Mouse (Mus musculus) liver, embryonic 11.5 days (tissue): Measurements from ENCODE around the gene Dusp27. TPM values are rescaled to one million over a fixed set of nuclear protein-coding genes. Genes with fewer than 3 reads are reported as not detected.

Source experiments
- ATAC-seq: fragments of 200-750 bp; cut with Nextera tagmentation; replicated peaks from 2 replicates; pipeline ENCODE4 v1.8.0; 2017; ENCODE audit warnings: moderate number of reproducible peaks, mild to moderate bottlenecking, moderate TSS enrichment, moderate library complexity; ENCODE audit not compliant: low FRiP score
- DNase-seq: peaks from one replicate; pipeline ENCODE4 v3.0.0-alpha.2; 2017; ENCODE audit warnings: low spot score
- H3K27ac ChIP-seq: fragments of 300-500 bp; sonication (generic); 2 replicates; pipeline ENCODE4 v1.5.1; 2014; ENCODE audit warnings: mild to moderate bottlenecking, low read depth, low read length, control low read depth
- H3K27me3 ChIP-seq: fragments of 300-500 bp; sonication (generic); replicated peaks from 2 replicates; pipeline ENCODE4 v1.6.1; 2014; ENCODE audit warnings: low read length, mixed read lengths; ENCODE audit not compliant: control insufficient read depth, insufficient read depth
- H3K36me3 ChIP-seq: fragments of 300-500 bp; sonication (generic); 2 replicates; pipeline ENCODE4 v1.6.1; 2014; ENCODE audit warnings: mild to moderate bottlenecking, low read length, moderate library complexity, mixed read lengths; ENCODE audit not compliant: control insufficient read depth, insufficient read depth
- H3K4me1 ChIP-seq: fragments of 300-500 bp; sonication (generic); replicated peaks from 2 replicates; pipeline ENCODE4 v1.6.1; 2014; ENCODE audit warnings: low read length, mixed read lengths; ENCODE audit not compliant: control insufficient read depth, insufficient read depth
- H3K4me2 ChIP-seq: fragments of 300-500 bp; sonication (generic); 2 replicates; pipeline ENCODE4 v1.6.1; 2014; ENCODE audit warnings: mild to moderate bottlenecking, control low read depth, moderate library complexity
- H3K4me3 ChIP-seq: fragments of 300-500 bp; sonication (generic); 2 replicates; pipeline ENCODE4 v1.5.1; 2014; ENCODE audit warnings: low read depth, low read length, control low read depth
- H3K9ac ChIP-seq: fragments of 300-500 bp; sonication (generic); 2 replicates; pipeline ENCODE4 v1.6.1; 2014; ENCODE audit warnings: low read depth, low read length, control low read depth
- H3K9me3 ChIP-seq: fragments of 300-500 bp; sonication (generic); 2 replicates; pipeline ENCODE4 v1.6.1; 2016; ENCODE audit warnings: low read length, inconsistent platforms, mixed read lengths; ENCODE audit not compliant: control insufficient read depth
- WGBS: fragments of 180-500 bp; shearing (Covaris S2); extraction: QIAGEN DNeasy Blood & Tissue Kit; methylation state at CpG from one replicate; pipeline ENCODE4 v1.1.7; 2014; 5-methylcytosine and 5-hydroxymethylcytosine counted together
- polyA plus RNA-seq: library from polyadenylated mRNA; unstranded; fragments of >200 nt; fragmentation: Nextera tagmentation; extraction: Ambion mirVana; gene quantifications from 2 replicates; pipeline ENCODE4 v1.2.1, GENCODE M21; 2014

Dusp27 gene
- polyA plus RNA-seq, 1 experiment from 2014 or later = 1.0 TPM

DNA sequence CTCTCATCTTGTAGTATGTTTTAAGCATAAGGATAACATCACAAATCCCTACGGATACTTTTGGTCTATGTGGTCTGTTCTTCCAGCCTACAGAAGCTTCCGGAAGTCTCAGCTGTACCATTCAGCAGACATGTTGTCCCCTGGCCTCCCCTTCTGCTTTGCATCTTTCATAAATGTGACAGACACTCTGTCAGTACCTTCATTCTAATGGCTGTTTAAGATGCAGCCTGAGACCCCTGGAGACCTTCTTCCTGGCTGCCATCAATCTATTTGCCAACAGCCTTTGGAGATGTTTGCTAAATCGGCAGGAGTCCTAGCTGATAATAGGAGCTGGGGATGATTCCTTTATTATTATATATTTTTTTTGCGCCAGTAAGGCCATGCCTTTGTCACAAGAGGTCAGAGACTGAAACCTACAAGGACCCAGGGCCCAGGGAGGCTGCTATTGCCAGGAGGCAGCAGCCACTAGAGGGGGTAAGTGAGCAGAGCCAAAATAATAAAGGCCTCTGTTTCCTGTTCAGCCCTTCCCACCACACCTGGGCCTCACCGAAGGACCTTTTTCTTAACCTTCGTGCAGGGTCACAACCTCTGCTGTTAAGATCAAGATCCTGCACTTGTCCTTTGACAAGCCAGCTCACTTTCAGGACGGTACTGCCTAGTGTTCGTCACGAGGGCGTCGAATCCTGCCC, 24.7 kb downstream of the Dusp27 start:
- Histone ChIP-seq H3K9me3 (no peaks in the 10 kb centered on the region), H3K9ac (no peak overlapping the region), H3K4me1 (peaks cover 7% of the 10 kb centered on the region), H3K4me2 (no peak overlapping the region), H3K27ac (no peak overlapping the region), H3K27me3 (no peaks in the 10 kb centered on the region; the same call in 1 of the 2 replicates), H3K4me3 (no peak overlapping the region), H3K36me3 (no peaks in the 10 kb centered on the region)
- no peak for DNase-seq
- WGBS = 75% methylated on average over 11 of the region's 11 CpGs
- no peak for ATAC-seq

DNA sequence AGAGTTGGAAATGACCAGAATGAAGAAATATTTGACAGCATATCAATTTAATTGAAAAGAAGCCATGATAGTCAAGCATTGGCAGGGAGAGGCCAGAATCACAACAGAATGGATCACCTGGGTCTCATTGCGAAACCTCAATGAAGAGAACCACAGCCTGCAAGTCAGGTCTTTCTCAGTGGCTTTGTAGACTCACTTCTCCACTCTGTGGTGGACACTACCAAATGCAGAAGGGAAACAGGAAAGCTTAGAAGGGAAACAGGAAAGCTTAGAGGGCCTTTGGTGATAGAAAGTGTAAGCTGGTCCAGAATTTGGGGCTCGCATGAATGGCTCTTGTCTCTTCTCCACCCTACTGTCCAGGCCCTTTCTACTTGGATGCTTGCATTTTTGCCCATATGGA, 29.6 kb downstream of the Dusp27 start:
- whole genome bisulfite sequencing = 98% methylated on average over 2 of the region's 2 CpGs
- Histone ChIP-seq H3K9me3 (peaks cover 3% of the 10 kb centered on the region; the same call in 1 of the 2 replicates), H3K27me3 (no peaks in the 10 kb centered on the region; the same call in 1 of the 2 replicates), H3K4me1 (no peaks in the 10 kb centered on the region), H3K4me3 (no peak overlapping the region), H3K4me2 (no peak overlapping the region), H3K36me3 (no peaks in the 10 kb centered on the region), H3K27ac (no peak overlapping the region), H3K9ac (no peak overlapping the region)
- ATAC-seq (no peak), DNase-seq (no peak)

DNA sequence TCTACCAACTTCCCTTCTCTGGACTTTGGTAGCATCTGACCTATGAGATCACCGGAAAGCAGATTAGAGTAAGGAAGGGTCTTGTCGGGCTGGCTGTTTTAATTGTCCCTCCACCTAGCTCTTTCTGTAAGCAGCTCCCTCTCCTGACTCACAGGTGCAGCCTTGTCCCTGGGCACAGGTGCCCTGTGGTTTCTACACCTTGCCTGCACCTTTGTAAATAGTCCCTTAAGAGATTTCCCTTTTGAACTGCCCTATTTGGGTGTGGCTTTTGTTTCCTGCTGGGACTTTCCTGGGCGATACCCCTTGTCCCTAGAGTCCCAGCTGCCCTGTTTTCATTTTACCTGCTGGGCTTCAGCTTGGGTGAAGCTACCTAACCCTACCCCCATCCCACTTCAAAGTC, 33.3 kb downstream of the Dusp27 start:
- Histone ChIP-seq H3K4me2 (no peak overlapping the region), H3K9ac (no peak overlapping the region), H3K4me3 (no peak overlapping the region), H3K9me3 (peaks cover 3% of the 10 kb centered on the region; the same call in 1 of the 2 replicates), H3K27ac (no peak overlapping the region), H3K4me1 (no peaks in the 10 kb centered on the region), H3K27me3 (no peaks in the 10 kb centered on the region), H3K36me3 (no peaks in the 10 kb centered on the region)
- DNase-seq (no peak), ATAC-seq (no peak)
- WGBS = 81% methylated on average over 3 of the region's 3 CpGs

DNA sequence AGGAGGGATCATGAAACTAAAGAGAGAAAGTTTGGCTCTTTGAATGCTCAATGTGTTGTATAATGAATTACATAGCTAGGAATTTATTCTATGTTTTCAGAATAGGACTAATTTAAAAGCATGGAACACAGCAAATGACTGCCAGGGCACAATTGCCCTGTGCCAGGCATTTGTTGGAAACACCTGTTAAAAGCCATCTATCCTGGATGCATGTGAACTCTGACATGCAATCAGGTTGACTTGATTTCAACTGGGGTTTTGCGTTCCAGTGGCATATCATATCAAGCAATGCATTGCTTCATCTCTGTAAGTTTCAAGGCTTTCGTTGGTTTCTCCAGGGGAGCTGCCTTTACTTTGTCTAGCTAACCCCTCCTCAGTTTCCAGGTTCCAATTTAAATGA, 37.4 kb downstream of the Dusp27 start:
- Histone ChIP-seq H3K4me1 (no peaks in the 10 kb centered on the region), H3K36me3 (no peaks in the 10 kb centered on the region), H3K27me3 (no peaks in the 10 kb centered on the region), H3K27ac (no peak overlapping the region), H3K9me3 (peaks cover 2% of the 10 kb centered on the region; the same call in 1 of the 2 replicates), H3K4me3 (no peak overlapping the region), H3K9ac (no peak overlapping the region), H3K4me2 (no peak overlapping the region)
- ATAC-seq (no peak), DNase-seq (no peak)
- 72% methylated on average over 2 of the region's 2 CpGs for WGBS

DNA sequence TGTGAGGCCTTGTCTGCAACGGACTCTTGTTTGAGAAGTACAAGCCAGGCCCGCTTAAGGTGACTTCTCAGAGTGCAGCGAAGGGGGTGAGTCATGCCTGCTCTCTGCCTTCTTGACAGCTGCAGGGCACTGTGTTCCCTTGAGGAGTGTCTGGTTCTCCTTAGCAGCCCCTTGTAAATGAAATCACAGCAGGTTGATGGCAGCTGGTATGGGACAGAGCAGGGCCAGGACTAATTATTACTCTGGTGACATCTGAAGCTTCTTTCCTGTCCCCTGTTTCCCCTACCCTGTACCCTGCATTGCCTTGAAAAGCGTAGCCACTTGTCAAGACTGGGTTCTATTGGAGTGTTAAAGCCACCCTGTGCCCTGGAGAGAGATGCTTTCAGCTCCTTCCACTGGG, 38.0 kb downstream of the Dusp27 start:
- no peak for DNase-seq
- WGBS = 51% methylated on average over 4 of the region's 4 CpGs
- H3K9ac ChIP-seq = no peak overlapping the region

DNA sequence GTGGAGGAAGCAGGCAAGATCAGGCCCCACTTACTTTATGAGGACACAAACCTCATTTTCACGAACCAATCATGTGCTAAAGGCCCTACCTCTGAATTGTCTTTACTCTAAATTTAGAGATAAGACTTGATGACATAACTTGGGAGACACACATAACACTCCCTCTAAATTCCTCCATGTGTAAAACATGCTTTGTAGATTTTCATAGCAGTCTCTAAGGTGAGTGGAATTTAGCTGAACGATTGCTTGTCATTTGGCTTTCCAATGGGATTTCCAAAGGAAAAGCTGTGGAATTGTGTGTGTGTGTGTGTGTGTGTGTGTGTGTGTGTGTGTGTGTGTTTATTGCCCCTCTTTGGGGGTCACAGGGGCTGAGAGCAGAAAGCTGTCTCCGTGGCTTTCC, 38.4 kb downstream of the Dusp27 start:
- no peak for ATAC-seq
- H3K27ac ChIP-seq = no peak overlapping the region
- no peaks in the 10 kb centered on the region for H3K27me3 ChIP-seq
- no peaks in the 10 kb centered on the region for H3K36me3 ChIP-seq
- H3K4me1 ChIP-seq = no peaks in the 10 kb centered on the region
- H3K9ac ChIP-seq = no peak overlapping the region
- no peaks in the 10 kb centered on the region for H3K9me3 ChIP-seq
- no peak for DNase-seq
- no peak overlapping the region for H3K4me2 ChIP-seq
- H3K4me3 ChIP-seq = no peak overlapping the region
- 65% methylated on average over 3 of the region's 3 CpGs for WGBS

More for the DNA sequence above, 38.0 kb downstream of the Dusp27 start:
- Histone ChIP-seq H3K4me2 (no peak overlapping the region), H3K9me3 (no peaks in the 10 kb centered on the region), H3K4me3 (no peak overlapping the region), H3K27ac (no peak overlapping the region), H3K27me3 (no peaks in the 10 kb centered on the region), H3K4me1 (no peaks in the 10 kb centered on the region), H3K36me3 (no peaks in the 10 kb centered on the region)
- no peak for ATAC-seq

DNA sequence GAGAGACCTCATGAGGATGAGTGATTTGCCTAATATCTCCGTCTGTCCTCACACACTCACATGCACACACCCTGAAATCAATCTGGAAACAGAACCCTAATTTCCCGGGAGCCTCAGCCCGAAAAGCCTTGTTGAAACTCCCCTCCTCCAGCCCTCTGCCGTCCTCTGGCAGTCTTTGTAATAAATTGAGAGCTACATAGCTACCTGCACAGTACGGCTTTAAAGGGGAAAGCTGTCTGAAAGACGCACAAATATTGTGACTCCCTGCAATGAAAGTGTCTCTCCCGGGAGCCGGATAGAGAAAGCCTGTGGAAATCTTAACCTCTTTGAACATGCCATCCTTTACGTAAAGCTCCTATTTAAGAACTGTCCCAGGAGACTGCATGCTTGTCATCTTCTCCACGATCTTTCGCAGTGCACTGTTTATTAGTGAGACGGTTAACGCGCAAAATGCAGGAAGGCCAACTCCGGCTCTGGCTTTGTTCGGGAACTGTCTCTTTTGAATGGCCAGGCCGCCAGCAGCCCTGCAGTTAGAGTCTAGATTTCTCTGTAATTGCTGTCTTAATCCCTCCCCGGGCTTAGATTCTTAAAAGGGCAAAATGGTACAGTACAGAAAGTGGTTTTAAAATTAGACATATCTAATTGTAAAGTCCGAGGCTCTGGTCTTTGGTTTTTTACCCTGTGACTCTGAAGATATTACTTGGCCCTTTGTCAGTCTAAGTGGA, 39.1 kb downstream of the Dusp27 start:
- 84% methylated on average over 19 of the region's 19 CpGs for WGBS
- no peak for DNase-seq

DNA sequence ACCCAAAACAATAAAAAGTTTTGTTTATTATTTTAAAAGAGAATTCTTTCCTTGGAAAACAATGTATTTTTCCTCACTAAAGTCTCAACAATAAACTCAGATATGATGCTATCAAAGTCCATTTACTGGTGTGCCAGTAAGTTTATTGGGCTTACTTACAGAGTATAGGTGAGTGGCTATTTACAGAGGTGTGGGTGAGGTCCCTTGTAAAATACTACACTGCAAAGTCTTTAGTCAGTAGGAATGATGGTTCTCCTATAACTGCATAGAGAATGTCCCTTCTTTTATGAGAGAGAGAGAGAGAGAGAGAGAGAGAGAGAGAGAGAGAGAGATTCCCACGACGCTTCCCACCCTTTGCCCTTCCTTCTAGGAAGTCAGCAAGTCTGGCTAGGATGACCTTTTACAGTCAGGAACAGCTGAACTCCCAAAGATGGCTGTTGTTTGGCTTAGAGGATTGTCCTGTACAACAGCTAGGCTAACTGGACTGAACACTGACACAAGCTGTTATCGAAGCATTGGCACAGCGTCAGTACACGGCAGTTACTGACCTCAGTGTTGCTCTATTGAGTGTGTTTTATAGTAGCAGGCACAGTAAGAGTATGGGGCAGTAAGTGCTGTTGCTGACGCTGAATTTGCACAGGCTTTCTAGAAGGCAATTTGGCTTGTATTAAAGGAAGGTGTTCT, 50.5 kb downstream of the Dusp27 start:
- no peak overlapping the region for H3K27ac ChIP-seq
- H3K9ac ChIP-seq = no peak overlapping the region
- H3K27me3 ChIP-seq = no peaks in the 10 kb centered on the region
- H3K4me2 ChIP-seq = no peak overlapping the region
- H3K36me3 ChIP-seq = no peaks in the 10 kb centered on the region
- no peaks in the 10 kb centered on the region for H3K9me3 ChIP-seq
- DNase-seq (no peak), ATAC-seq (no peak)
- no peaks in the 10 kb centered on the region for H3K4me1 ChIP-seq
- no peak overlapping the region for H3K4me3 ChIP-seq
- 67% methylated on average over 6 of the region's 6 CpGs for WGBS

More for the DNA sequence above, 39.1 kb downstream of the Dusp27 start:
- H3K4me3 ChIP-seq = no peak overlapping the region
- no peaks in the 10 kb centered on the region for H3K36me3 ChIP-seq
- H3K27ac ChIP-seq = no peak overlapping the region
- no peak for ATAC-seq
- H3K27me3 ChIP-seq = no peaks in the 10 kb centered on the region
- H3K4me2 ChIP-seq = no peak overlapping the region
- H3K4me1 ChIP-seq = no peaks in the 10 kb centered on the region
- no peaks in the 10 kb centered on the region for H3K9me3 ChIP-seq
- no peak overlapping the region for H3K9ac ChIP-seq
